Mouse (Mus musculus) c-Kit-positive CD71-negative TER-119-negative erythroid progenitor cells, embryonic 14.5 days (primary cell): ENCODE measurements at regions not wholly inside any gene's neighbourhood (a gene's known extent, or its start where the extent isn't known, plus 50 kb on each side); places are given as distances from the start of the nearest gene placed in this dataset.

Experiments used
- DNase-seq: peaks from one replicate; pipeline ENCODE4 v3.0.0-alpha.2; 2013; ENCODE audit warnings: low read depth

- no peak for DNase-seq
Measured at GRCm38 (mm10) chr8:30797341-30797740, 2631.2 kb upstream of the 5930422O12Rik start.

- no peak for DNase-seq
Measured at GRCm38 (mm10) chr8:30817028-30817427, 2611.5 kb upstream of the 5930422O12Rik start.

GRCm38 (mm10) chr8:30822835-30823587 is 2605.5 kb upstream of the 5930422O12Rik start:
- no peak for DNase-seq

- DNase-seq, result no peak
Measured at GRCm38 (mm10) chr8:30823588-30823938, 2604.9 kb upstream of the 5930422O12Rik start.

GRCm38 (mm10) chr8:30826021-30826420 is 2602.5 kb upstream of the 5930422O12Rik start:
- no peak for DNase-seq

GRCm38 (mm10) chr8:30838056-30838455 is 2590.5 kb upstream of the 5930422O12Rik start:
- DNase-seq, result no peak

- DNase-seq, result peak; percentile 49
Measured at GRCm38 (mm10) chr8:30840064-30840463, 2588.4 kb upstream of the 5930422O12Rik start.

GRCm38 (mm10) chr8:30863017-30863416 is 2565.5 kb upstream of the 5930422O12Rik start:
- no peak for DNase-seq

- no peak for DNase-seq
Measured at GRCm38 (mm10) chr8:30906044-30906695, 2522.3 kb upstream of the 5930422O12Rik start.

- DNase-seq, result no peak
Measured at GRCm38 (mm10) chr8:30913664-30914063, 2514.8 kb upstream of the 5930422O12Rik start.

GRCm38 (mm10) chr8:30915127-30915526 is 2513.4 kb upstream of the 5930422O12Rik start:
- no peak for DNase-seq

- DNase-seq, result no peak
Measured at GRCm38 (mm10) chr8:30915601-30916171, 2512.8 kb upstream of the 5930422O12Rik start.

- DNase-seq, result no peak
Measured at GRCm38 (mm10) chr8:30916184-30916751, 2512.2 kb upstream of the 5930422O12Rik start.

GRCm38 (mm10) chr8:30921451-30921850 is 2507.1 kb upstream of the 5930422O12Rik start:
- DNase-seq, result no peak

GRCm38 (mm10) chr8:30923301-30924159 is 2505.0 kb upstream of the 5930422O12Rik start:
- DNase-seq, result peak; percentile 25

GRCm38 (mm10) chr8:30924160-30924534 is 2504.4 kb upstream of the 5930422O12Rik start:
- DNase-seq, result no peak

- no peak for DNase-seq
Measured at GRCm38 (mm10) chr8:30924656-30925055, 2503.9 kb upstream of the 5930422O12Rik start.

GRCm38 (mm10) chr8:30937449-30938075 is 2490.9 kb upstream of the 5930422O12Rik start:
- DNase-seq, result no peak

- DNase-seq, result no peak
Measured at GRCm38 (mm10) chr8:30940901-30941300, 2487.6 kb upstream of the 5930422O12Rik start.

GRCm38 (mm10) chr8:30941511-30942175 is 2486.9 kb upstream of the 5930422O12Rik start:
- no peak for DNase-seq
